Mouse (Mus musculus): ENCODE results near the gene Ankrd6. TPM values are rescaled to one million over a fixed set of nuclear protein-coding genes. Genes with fewer than 3 reads are reported as not detected.

Ankrd6 gene
- total RNA-seq (2023): under 1 TPM; 0.28 to 0.79 TPM

DNA sequence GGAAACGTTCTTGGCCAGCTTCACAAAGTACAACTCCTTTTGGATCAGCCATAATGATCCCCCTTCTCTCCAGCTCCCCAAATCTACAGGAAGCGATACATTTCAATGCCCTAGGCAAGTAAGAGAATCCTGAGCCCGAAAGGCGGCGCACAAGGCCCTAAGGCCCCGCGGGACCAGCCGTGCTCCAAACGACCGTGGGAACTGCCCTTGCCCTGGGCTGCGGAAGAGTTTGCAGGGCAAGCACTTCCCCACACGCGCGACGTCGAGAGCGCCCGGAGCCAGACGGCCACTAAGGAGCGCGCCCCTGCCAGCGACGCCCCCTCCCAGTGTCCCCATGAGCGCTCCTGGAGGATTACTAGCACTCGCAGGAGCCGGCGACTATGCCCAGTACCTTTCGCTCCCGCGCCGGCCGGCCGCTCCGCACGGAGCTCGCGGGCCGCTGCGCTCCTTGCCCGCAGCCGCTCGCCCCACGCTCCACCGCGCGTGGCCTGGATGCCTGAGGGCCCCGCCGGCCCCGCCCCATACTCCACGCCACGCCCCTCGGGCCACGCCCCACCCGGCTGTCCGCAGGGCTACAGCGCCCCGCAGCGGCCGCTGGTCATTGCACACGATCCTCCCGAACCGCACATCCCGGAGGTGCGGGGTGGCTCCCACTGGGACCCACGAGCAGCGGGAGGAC is at the start of gene Ankrd6:
Ankrd6 (minus strand) TSS at position 486 of the 679 bp plus-strand sequence.

DNA sequence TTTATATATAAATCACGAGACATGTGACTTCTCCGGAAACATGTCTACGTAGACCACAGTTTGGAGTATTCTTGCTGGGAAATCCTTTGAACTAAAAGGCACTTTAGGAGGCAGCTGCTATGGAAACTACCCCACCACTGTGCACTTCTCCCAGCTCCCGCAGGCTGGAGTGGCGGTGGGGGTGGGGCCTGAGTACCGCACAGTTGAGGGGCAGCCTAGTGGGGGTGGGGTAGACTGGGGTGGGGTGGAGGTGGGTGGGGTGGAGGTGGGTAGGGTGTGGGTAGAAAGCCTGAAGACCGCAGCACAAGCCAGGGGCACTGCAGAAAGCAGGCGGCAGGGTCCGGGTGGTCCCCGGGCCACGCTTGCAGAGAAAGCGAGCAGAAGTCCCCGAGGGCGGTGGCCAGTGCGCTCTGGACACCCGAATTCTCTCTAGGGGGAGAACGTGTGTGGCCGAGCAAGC is 32.1 kb upstream of the Ankrd6 start, which contains the start of gene Rragd:
Rragd (plus strand) TSS at position 322 of the 460 bp plus-strand sequence.

DNA sequence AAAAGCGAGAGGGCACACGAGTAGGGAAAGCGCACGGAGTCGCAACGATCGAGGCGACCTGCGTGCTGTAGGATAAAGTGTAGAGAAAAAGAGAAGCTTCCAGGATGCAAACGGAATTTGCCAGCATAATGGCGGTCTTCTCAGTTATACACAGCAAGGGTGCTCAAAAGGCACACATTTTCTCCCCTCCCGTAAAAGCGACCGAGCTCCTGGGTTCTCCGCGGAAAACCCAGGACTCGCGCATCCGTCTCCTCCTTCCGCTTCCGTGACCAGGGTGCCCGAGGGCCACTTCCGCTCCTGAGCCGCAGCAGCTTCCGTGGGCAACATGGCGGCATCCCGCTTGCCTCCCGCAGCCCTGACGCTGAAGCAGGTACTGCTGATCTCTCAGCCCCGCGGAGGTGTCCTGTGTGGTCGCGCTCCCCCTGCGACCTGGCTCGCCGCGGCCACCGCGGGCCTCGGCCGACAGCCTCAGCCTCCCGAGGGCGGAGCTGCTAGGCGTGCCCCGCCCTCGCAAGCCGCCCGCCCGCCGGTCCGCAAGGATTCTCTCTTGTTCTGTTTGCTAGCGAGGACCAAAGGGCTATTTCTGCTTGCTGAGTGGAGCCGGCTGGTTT is 150.6 kb downstream of the Ankrd6 start, which contains the start of gene Lyrm2:
Lyrm2 (plus strand) TSS at position 288 of the 611 bp plus-strand sequence.

Other genes with a start within 250 kb of the Ankrd6 start
- gene Lyrm2, start 150.6 kb downstream of the Ankrd6 start, total RNA-seq (2023): 10 to 100 TPM; 23.9 to 34.6 TPM
- gene Rragd, start 32.2 kb upstream of the Ankrd6 start, total RNA-seq (2023): under 1 TPM; 0.75 to 0.88 TPM
- 10 to 100 TPM; 52.0 to 58.1 TPM for gene Ube2j1, start 80.6 kb upstream of the Ankrd6 start, total RNA-seq (2023)
- gene Gabrr2, start 112.2 kb upstream of the Ankrd6 start, total RNA-seq (2023): under 1 TPM in 1 of 2 experiments, not detected in 1; 0.40 TPM
- not detected for gene Gabrr1, start 181.7 kb upstream of the Ankrd6 start, total RNA-seq (2023)
- gene Pm20d2, start 238.9 kb upstream of the Ankrd6 start, total RNA-seq (2023): not detected